Mouse (Mus musculus): ENCODE measurements around the gene Abca13. TPM values are rescaled to one million over a fixed set of nuclear protein-coding genes. Genes with fewer than 3 reads are reported as not detected.
"Not testable (repeated sequence)": the region's sequence is repeated elsewhere in the genome, so short reads cannot be mapped to it uniquely, and the experiment has no call there.

Gene Abca13
- polyA plus RNA-seq, 1 experiment from 2014 or later, result 0.03 TPM

DNA sequence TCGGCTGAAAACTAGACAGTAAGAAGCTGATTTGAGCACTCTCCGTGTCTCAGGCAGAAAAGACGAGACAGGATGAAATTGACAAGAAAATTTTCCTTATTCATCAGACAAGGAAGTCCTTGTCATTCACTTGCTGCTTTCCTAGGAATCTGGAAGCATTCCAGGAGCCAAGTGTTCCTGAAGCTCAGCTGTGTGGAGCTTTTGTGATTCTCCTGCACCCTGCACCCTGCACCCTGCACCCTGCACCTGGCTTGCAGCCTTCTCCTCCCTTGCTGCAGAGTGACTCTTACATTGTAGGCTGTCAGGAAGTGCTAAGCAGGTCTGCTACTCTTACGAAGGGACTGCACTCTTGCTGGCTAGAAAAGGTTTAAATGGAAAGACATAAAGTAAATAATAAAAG, 249.4 kb downstream of the Abca13 start:
- H3K4me2 ChIP-seq (replicated peaks), result no peak overlapping the region
- no peaks in the 10 kb centered on the region for H3K9me3 ChIP-seq (ENCODE audit: control insufficient read depth, low read length)
- no peak overlapping the region for H3K9ac ChIP-seq
- no peaks in the 10 kb centered on the region for H3K27me3 ChIP-seq (ENCODE audit: control insufficient read depth, insufficient read depth, low read length)
- H3K4me3 ChIP-seq (replicated peaks; ENCODE audit: low read length), result no peak overlapping the region
- DNase-seq (ENCODE audit: low spot score) (no peak), ATAC-seq (ENCODE audit: low FRiP score) (no peak)
- no peaks in the 10 kb centered on the region for H3K4me1 ChIP-seq (replicated peaks; ENCODE audit: control insufficient read depth, insufficient read depth, low read length)
- H3K36me3 ChIP-seq (replicated peaks; ENCODE audit: control insufficient read depth, insufficient read depth), result no peaks in the 10 kb centered on the region
- no peak overlapping the region for H3K27ac ChIP-seq
- 68% methylated on average over 4 of the region's 4 CpGs for WGBS

DNA sequence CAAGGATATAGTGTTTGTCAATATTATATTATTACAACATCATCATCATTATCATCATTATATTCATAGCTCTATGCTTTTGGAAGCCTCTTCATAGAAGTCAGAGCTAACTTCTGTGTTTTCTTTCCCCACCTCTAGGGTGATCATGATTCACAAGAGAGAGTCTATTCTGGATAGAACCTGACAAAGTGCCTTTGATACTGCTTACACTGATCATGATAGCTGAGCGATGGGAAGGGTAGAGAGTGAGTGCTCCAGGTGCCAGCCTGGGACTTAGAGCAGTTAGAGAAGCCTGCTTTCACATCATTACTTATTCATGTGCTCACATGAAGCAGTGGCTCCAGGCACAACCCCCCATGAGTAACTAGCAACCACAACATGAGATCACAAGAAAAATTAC, 280.7 kb downstream of the Abca13 start:
- ATAC-seq (ENCODE audit: low FRiP score), result no peak
- Histone ChIP-seq H3K27me3 (ENCODE audit: control insufficient read depth, insufficient read depth, low read length) (no peaks in the 10 kb centered on the region), H3K4me3 (replicated peaks; ENCODE audit: low read length) (no peak overlapping the region), H3K9me3 (ENCODE audit: control insufficient read depth, low read length) (no peaks in the 10 kb centered on the region), H3K9ac (no peak overlapping the region), H3K27ac (no peak overlapping the region), H3K36me3 (replicated peaks; ENCODE audit: control insufficient read depth, insufficient read depth) (no peaks in the 10 kb centered on the region), H3K4me1 (replicated peaks; ENCODE audit: control insufficient read depth, insufficient read depth, low read length) (no peaks in the 10 kb centered on the region), H3K4me2 (replicated peaks) (no peak overlapping the region)
- no peak for DNase-seq (ENCODE audit: low spot score)
- 90% methylated on average over 1 of the region's 1 CpGs for WGBS

DNA sequence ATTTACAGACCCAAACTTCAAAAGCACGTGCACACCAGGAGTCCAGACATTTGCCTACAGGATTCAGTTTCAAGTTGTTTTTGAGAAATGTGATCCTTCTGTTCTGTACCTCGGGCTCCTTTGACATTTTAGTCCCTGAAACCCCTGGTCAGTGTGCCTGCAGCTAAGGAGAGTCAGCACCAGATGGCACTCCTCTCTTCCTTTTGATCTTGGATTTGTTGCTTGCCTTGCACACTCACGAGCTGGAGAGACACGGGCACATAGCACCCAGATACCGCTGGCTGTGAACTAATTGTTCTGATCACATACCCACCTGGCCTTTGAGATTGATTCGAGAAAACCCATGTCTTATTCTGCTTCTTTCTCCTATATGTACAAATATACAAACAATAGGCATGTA, 289.8 kb downstream of the Abca13 start:
- ATAC-seq (ENCODE audit: low FRiP score) (peak; percentile 78; the same call in 1 of the 2 replicates), DNase-seq (ENCODE audit: low spot score) (peak; percentile 63)
- H3K4me2 ChIP-seq (replicated peaks), result no peak overlapping the region
- no peaks in the 10 kb centered on the region for H3K36me3 ChIP-seq (replicated peaks; ENCODE audit: control insufficient read depth, insufficient read depth)
- H3K9me3 ChIP-seq (ENCODE audit: control insufficient read depth, low read length), result 0 out of 2 replicates have a peak, but pooled peaks cover 4% of the 10 kb centered on the region
- H3K27ac ChIP-seq, result no peak overlapping the region
- no peaks in the 10 kb centered on the region for H3K27me3 ChIP-seq (ENCODE audit: control insufficient read depth, insufficient read depth, low read length)
- H3K4me3 ChIP-seq (replicated peaks; ENCODE audit: low read length), result no peak overlapping the region
- H3K9ac ChIP-seq, result no peak overlapping the region
- WGBS, result 27% methylated on average over 6 of the region's 6 CpGs
- no peaks in the 10 kb centered on the region for H3K4me1 ChIP-seq (replicated peaks; ENCODE audit: control insufficient read depth, insufficient read depth, low read length)

DNA sequence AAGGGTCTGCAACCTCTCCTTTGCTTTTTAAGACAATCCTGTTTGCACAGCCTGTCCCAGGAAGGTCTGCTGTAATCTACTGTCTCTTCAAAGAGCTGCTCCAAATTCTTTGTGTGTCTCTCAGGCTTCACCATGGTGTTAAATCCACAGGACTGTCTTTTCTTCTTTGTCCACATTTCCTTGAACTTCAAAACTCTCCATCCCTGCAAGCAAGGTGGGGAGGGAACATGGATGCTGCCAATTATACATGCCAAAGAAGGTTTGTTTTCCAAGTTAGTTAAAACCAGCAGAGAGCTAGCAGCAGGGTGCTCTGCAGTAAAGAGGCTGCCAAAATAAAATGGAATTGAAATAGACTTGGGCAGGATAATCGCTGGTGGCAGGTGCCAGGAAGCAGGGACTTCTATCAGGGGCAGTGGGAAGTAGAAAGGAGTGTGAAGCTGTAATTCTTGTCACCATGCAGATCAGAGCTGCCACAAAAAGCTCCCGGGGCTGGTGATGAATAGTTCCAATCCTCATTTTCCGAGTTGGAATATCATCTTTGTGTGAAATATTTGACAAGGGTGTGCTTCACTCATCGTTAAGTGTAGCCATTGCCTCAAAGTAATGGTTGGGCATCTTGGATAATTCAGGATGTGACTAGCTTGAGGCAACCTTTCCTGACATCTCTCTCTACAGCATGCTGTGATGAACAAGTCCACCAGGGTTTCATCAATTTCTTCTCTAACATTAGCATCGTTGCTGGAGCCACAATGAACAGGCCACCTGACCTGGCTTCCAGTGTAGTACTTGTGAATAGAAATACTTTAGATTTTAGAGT, 308.8 kb downstream of the Abca13 start:
- H3K4me2 ChIP-seq (replicated peaks), result no peak overlapping the region
- no peak overlapping the region for H3K27ac ChIP-seq
- H3K9me3 ChIP-seq (ENCODE audit: control insufficient read depth, low read length), result no peaks in the 10 kb centered on the region
- 50% methylated on average over 5 of the region's 5 CpGs for WGBS
- H3K27me3 ChIP-seq (ENCODE audit: control insufficient read depth, insufficient read depth, low read length), result no peaks in the 10 kb centered on the region
- ATAC-seq (ENCODE audit: low FRiP score) (peak; percentile 55; the same call in 1 of the 2 replicates), DNase-seq (ENCODE audit: low spot score) (peak; percentile 42)
- H3K36me3 ChIP-seq (replicated peaks; ENCODE audit: control insufficient read depth, insufficient read depth), result no peaks in the 10 kb centered on the region
- no peak overlapping the region for H3K4me3 ChIP-seq (replicated peaks; ENCODE audit: low read length)
- H3K9ac ChIP-seq, result no peak overlapping the region
- H3K4me1 ChIP-seq (replicated peaks; ENCODE audit: control insufficient read depth, insufficient read depth, low read length), result no peaks in the 10 kb centered on the region

DNA sequence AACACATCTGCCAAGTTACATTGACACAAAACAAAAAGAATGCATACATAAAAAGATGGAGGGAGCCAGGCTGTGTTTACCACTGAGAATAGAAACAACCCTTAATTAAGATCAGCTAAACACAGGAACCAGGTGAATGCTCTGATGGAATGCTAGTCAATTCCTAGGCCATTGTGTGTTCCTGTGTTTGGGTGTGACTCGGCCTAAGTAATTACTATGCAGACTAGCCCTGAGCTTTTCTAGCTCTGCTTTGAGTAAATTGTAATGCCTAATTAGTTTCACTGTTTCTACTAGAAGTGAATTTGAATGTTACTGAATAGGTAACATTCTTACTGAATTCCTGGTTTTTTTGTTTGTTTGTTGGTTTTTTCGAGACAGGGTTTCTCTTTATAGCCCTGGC, 323.2 kb downstream of the Abca13 start:
- WGBS, result 65% methylated on average over 2 of the region's 2 CpGs

DNA sequence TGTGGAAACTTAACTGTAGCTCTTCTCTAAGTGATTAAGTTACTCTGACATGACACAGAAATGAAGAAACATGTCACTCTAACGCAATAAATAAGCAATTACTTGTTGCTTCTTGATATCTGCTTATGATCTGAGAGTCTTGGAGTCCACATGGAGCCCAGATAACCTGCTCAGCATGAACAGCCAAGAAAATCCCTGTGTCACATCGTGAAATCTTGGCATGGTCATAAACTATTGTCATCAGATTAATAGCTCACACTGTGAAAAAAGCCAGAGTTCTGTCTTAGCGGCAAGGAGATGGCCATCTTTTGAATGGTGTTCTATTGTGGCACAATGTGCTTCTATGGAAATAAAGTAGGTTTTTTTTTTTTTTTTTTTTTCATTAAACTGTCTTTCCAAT, 336.8 kb downstream of the Abca13 start:
- no peak for DNase-seq (ENCODE audit: low spot score)
- no peak for ATAC-seq (ENCODE audit: low FRiP score)
- WGBS, result 74% methylated on average over 3 of the region's 3 CpGs
- Histone ChIP-seq H3K27ac (no peak overlapping the region), H3K27me3 (ENCODE audit: control insufficient read depth, insufficient read depth, low read length) (no peaks in the 10 kb centered on the region), H3K4me3 (replicated peaks; ENCODE audit: low read length) (no peak overlapping the region), H3K9ac (no peak overlapping the region), H3K36me3 (replicated peaks; ENCODE audit: control insufficient read depth, insufficient read depth) (no peaks in the 10 kb centered on the region), H3K4me1 (replicated peaks; ENCODE audit: control insufficient read depth, insufficient read depth, low read length) (no peaks in the 10 kb centered on the region), H3K9me3 (ENCODE audit: control insufficient read depth, low read length) (no peaks in the 10 kb centered on the region), H3K4me2 (replicated peaks) (no peak overlapping the region)

More for the DNA sequence above, 323.2 kb downstream of the Abca13 start:
- H3K27ac ChIP-seq; H3K9me3 ChIP-seq (ENCODE audit: control insufficient read depth, low read length); H3K36me3 ChIP-seq (replicated peaks; ENCODE audit: control insufficient read depth, insufficient read depth); DNase-seq (ENCODE audit: low spot score); H3K4me3 ChIP-seq (replicated peaks; ENCODE audit: low read length); H3K9ac ChIP-seq; H3K27me3 ChIP-seq (ENCODE audit: control insufficient read depth, insufficient read depth, low read length); ATAC-seq (ENCODE audit: low FRiP score); H3K4me2 ChIP-seq (replicated peaks); H3K4me1 ChIP-seq (replicated peaks; ENCODE audit: control insufficient read depth, insufficient read depth, low read length): not testable (repeated sequence)

DNA sequence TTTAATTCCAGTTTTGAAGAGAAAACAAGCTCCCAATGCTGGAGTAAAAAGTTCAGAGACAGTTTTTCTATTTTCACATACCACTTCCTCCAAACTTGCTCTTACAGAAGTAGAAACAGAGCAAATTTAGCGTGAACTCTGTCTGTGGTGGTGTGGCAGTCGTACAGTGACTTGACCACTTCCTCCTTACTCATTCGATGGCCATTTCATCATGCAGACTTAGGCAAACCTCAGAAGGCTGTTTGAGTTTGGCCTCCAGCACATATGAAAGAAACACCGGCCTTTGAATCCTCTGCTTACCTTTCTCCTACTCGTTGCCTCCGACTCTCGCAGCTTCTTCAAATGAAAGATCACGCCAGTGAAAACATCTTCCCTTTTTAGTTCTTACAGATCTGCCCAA, 340.0 kb downstream of the Abca13 start:
- no peak for ATAC-seq (ENCODE audit: low FRiP score)
- Histone ChIP-seq H3K27me3 (ENCODE audit: control insufficient read depth, insufficient read depth, low read length) (no peaks in the 10 kb centered on the region), H3K4me1 (replicated peaks; ENCODE audit: control insufficient read depth, insufficient read depth, low read length) (no peaks in the 10 kb centered on the region), H3K9ac (no peak overlapping the region), H3K9me3 (ENCODE audit: control insufficient read depth, low read length) (no peaks in the 10 kb centered on the region), H3K27ac (no peak overlapping the region), H3K36me3 (replicated peaks; ENCODE audit: control insufficient read depth, insufficient read depth) (no peaks in the 10 kb centered on the region), H3K4me3 (replicated peaks; ENCODE audit: low read length) (no peak overlapping the region), H3K4me2 (replicated peaks) (no peak overlapping the region)
- no peak for DNase-seq (ENCODE audit: low spot score)
- 93% methylated on average over 8 of the region's 8 CpGs for WGBS

DNA sequence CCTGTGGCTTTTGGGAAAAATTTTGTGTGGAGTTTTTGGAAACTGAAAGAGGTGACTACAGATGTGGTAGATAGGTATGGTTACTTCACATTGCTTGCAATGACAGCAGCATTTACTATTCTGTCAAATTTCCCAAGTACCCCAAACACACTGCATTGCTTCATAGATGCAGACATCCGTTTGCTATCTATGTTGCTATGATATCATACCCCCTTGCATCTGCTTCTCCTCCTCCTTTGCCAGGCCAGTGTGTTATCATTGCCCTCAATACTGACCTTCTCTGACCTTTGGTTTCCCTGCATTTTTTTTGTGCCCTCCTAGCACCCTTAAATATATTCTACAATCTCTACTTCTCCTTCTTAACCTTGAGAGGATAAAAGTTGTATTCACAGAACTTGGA, 341.4 kb downstream of the Abca13 start:
- Histone ChIP-seq H3K27me3 (ENCODE audit: control insufficient read depth, insufficient read depth, low read length) (no peaks in the 10 kb centered on the region), H3K36me3 (replicated peaks; ENCODE audit: control insufficient read depth, insufficient read depth) (no peaks in the 10 kb centered on the region), H3K4me2 (replicated peaks) (no peak overlapping the region), H3K27ac (no peak overlapping the region), H3K4me1 (replicated peaks; ENCODE audit: control insufficient read depth, insufficient read depth, low read length) (no peaks in the 10 kb centered on the region), H3K9me3 (ENCODE audit: control insufficient read depth, low read length) (no peaks in the 10 kb centered on the region), H3K4me3 (replicated peaks; ENCODE audit: low read length) (no peak overlapping the region), H3K9ac (no peak overlapping the region)
- ATAC-seq (ENCODE audit: low FRiP score) (no peak), DNase-seq (ENCODE audit: low spot score) (no peak)
- WGBS, result 83% methylated on average over 1 of the region's 1 CpGs

DNA sequence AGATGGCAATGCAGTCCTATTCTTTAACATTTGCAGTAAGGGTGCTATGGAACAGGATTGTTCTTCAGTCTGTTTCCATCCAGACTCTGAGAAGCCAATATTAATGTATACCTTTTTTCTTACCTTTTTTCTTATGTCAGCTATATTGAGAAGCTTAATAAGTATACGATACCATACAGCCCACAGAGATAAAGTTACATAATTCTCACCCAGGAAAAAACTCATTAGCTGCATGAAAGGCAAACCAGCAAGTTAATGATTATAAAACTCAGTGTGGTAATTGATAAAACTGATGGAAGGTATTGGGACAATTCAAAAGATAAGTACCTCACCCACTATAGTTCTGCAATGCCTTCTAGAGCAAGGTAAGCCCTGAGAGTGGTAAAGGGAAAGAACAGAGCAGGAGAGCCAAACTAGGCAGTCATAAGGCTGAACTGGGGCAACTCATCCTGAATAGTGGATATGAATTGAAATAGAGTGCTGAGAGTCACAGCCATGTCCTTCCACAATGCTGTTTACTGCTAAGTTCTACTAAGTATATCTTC, 342.0 kb downstream of the Abca13 start:
- H3K27me3 ChIP-seq (ENCODE audit: control insufficient read depth, insufficient read depth, low read length), result no peaks in the 10 kb centered on the region
- DNase-seq (ENCODE audit: low spot score) (no peak), ATAC-seq (ENCODE audit: low FRiP score) (no peak)
- no peak overlapping the region for H3K4me3 ChIP-seq (replicated peaks; ENCODE audit: low read length)
- no peak overlapping the region for H3K27ac ChIP-seq
- no peak overlapping the region for H3K4me2 ChIP-seq (replicated peaks)
- no peak overlapping the region for H3K9ac ChIP-seq
- 89% methylated on average over 1 of the region's 1 CpGs for WGBS
- no peaks in the 10 kb centered on the region for H3K36me3 ChIP-seq (replicated peaks; ENCODE audit: control insufficient read depth, insufficient read depth)
- no peaks in the 10 kb centered on the region for H3K9me3 ChIP-seq (ENCODE audit: control insufficient read depth, low read length)
- no peaks in the 10 kb centered on the region for H3K4me1 ChIP-seq (replicated peaks; ENCODE audit: control insufficient read depth, insufficient read depth, low read length)
